Mouse (Mus musculus): ENCODE results near the gene Nrxn1. TPM values are rescaled to one million over a fixed set of nuclear protein-coding genes. Genes with fewer than 3 reads are reported as not detected.

Nrxn1 gene
- 0.20 TPM for polyA plus RNA-seq (2017; shearing (Covaris generic))

DNA sequence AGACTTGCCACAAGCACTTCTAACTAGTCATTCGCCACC lies at the start of gene Nrxn1:
Nrxn1 (minus strand) TSS at position 30 of the 39 bp plus-strand sequence.

Data from inflammation-experienced regulatory T-cells, adult 16 weeks (primary cell).